Mouse (Mus musculus) liver, embryonic 14.5 days (tissue): ENCODE measurements around the gene Msi2.

Experiments used
- CTCF ChIP-seq: IDR thresholded peaks from 2 replicates; pipeline ENCODE4 v1.5.1; 2016; ENCODE audit warnings: antibody characterized with exemption, low read depth, control low read depth
- EP300 ChIP-seq: IDR thresholded peaks from 2 replicates; pipeline ENCODE4 v1.6.1; 2016; ENCODE audit warnings: antibody characterized with exemption, low read depth

DNA sequence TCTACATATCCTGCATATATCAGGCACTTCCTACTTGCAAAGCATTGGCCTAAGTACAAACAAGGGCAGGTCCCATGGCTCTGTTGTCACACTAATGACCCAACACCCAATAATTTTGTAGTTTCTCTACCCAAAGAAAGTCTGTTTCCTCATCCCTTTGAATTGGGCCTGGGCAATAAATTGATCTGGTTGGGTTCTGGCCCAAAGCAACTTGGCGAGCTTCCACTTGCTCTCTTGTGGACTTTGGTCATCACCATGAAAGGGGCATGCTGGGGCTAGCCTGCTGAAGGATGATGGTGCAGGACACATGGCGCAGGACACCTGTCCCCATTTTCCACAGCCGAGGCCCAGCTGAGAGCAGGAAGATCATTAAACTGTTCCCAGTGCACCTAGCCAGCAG is 234.3 kb downstream of the Msi2 start:
- no peak for TF ChIP-seq CTCF
- TF ChIP-seq EP300, result no peak
